Mouse (Mus musculus) gastrocnemius, adult 2 months (tissue): ENCODE data around the gene Apba3. TPM values are rescaled to one million over a fixed set of nuclear protein-coding genes. Genes with fewer than 3 reads are reported as not detected.

Experiments used
- DNase-seq: peaks from one replicate; pipeline ENCODE4 v3.0.0; 2022
- H3K27ac ChIP-seq: fragments of 200-600 bp; 2 replicates; pipeline ENCODE4 v1.8.1; 2022; ENCODE audit warnings: mild to moderate bottlenecking
- H3K4me3 ChIP-seq: fragments of 200-600 bp; 2 replicates; pipeline ENCODE4 v1.8.1; 2022; ENCODE audit warnings: mild to moderate bottlenecking, moderate library complexity
- CTCF ChIP-seq: fragments of 200-600 bp; IDR thresholded peaks from 2 replicates; pipeline ENCODE4 v1.8.1; 2022; ENCODE audit warnings: antibody characterized with exemption, mild to moderate bottlenecking, moderate library complexity
- intact Hi-C: fragments of 180-260 bp; cut with DNase I; formaldehyde crosslinking; loops from one replicate; pipeline ENCODE4 v1.15.1; 2025
- total RNA-seq, 2 experiments: library from RNA; stranded (reverse); gene quantifications; 2 replicates each; pipeline ENCODE4 v1.2.3; 2021

Gene Apba3
- total RNA-seq, 2 experiments from 2014 or later: 110 to 119 TPM

DNA sequence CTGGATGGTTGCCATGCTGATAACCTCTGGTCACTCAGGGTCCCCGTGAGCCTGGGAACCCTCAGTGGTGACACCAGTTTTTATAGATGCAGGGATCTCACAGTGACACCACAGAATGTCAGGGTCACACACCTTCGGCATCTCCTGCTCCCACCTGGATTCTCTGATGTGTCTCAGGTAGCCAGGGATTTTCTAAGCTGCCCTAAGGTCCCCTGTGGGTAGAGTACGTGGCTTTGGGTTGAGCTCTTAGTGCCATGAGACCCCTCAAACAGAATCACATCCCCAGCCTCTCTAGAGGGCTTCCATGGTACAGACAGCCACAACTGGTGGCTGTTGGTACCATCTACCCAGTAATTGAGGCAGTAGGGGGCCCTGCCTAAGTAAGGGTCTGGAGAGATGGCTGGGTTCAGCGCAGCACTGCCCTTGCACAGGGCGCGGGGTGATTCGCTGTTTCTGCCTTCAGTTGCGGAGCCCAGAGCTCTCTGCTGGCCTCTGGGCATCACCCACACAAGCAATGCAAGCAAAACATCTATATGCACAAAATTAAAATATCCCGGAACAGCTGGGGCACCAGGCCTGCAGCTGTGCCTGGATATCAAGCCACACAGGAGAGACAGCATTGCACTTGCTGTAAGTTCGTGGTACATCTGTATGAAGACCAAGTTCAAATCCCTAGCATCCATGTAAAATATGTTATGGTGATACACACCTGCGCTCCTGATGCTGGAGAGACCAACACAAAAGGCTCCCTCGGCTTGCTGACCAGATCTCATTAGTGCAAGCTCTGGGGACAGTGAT lies 30.1 kb upstream of the Apba3 start:
- no peak for TF ChIP-seq CTCF
- Histone ChIP-seq H3K27ac (no peak overlapping the region), H3K4me3 (no peak overlapping the region)
- intact Hi-C loops: no loop called here
- peak; percentile 15 for DNase-seq

DNA sequence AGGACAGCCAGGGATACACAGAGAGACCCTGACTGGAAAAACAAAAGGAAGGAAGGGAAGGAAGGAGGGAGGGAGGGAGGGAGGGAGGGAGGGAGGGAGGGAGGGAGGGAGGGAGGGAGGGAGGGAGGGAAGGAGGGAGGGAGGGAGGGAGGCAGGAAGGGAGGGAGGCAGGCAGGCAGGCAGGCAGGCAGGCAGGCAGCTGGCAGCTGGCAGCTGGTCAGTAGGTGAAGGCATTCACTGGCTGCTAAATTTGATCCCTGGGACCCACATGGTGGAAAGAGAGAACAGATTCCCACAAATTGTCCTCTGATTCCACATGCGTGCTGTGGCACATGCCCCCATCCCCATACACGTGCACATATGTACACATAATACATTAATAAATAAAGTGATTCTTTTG lies 28.1 kb upstream of the Apba3 start:
- intact Hi-C loops: no loop called here
- peak; percentile 33 for DNase-seq
- TF ChIP-seq CTCF: no peak
- Histone ChIP-seq H3K4me3 (no peak overlapping the region), H3K27ac (no peak overlapping the region)

DNA sequence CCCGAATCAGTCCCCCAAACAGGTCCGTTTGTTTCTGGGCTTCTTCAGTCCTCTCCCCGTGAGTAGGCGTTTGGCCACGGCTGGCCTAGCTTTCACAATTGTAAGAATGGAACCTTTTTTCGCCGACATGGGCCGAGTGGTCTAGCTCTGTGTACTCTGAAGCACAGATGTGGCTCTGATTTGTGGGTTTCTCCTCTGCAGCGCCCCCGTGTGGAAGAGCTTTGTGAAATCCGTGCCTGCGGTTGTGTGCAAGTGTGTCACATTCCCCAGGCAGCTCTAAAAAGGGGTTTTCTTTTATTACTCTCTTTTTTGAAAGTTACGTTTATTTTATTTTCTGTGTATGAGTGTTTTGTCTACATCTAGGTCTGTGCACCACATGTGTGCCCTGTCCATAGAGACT lies 25.9 kb upstream of the Apba3 start:
- peak; percentile 59 for DNase-seq
- H3K27ac ChIP-seq: no peak overlapping the region
- intact Hi-C loops: no loop called here
- TF ChIP-seq CTCF: peak; percentile 66
- no peak overlapping the region for H3K4me3 ChIP-seq

DNA sequence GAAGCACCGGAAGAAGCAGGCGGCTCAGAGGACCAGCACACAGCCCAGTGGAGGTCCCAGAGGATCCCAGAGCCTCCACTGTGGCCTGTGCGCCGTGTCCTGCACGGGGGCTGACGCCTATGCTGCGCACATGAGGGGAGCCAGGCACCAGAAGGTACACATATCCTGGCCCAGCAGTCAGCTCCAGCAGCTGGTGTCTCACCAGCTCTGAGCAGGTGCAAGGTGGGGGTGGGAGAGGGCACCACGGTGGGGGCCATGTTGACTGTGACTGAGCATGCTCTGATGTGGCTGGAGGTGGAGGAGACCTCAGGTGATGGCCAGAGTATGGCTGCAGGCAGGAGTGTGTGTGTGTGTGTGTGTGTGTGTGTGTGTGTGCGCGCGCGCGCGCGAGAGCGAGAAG lies 24.7 kb upstream of the Apba3 start:
- no peak for DNase-seq
- no peak for TF ChIP-seq CTCF
- intact Hi-C loops: no loop called here
- H3K4me3 ChIP-seq: no peak overlapping the region
- H3K27ac ChIP-seq: no peak overlapping the region

GRCm38 (mm10) chr10:81244146-81244545 lies 22.6 kb upstream of the Apba3 start:
- H3K4me3 ChIP-seq: no peak overlapping the region
- no peak for DNase-seq
- intact Hi-C loops: no loop called here
- H3K27ac ChIP-seq: no peak overlapping the region
- TF ChIP-seq CTCF: no peak

- peak; percentile 86 for DNase-seq
- intact Hi-C loops: no loop called here
- no peak; the same call in 1 of the 2 replicates for TF ChIP-seq CTCF
- no peak overlapping the region for H3K27ac ChIP-seq
- H3K4me3 ChIP-seq: no peak overlapping the region
Measured at GRCm38 (mm10) chr10:81244595-81244994, 22.2 kb upstream of the Apba3 start.

DNA sequence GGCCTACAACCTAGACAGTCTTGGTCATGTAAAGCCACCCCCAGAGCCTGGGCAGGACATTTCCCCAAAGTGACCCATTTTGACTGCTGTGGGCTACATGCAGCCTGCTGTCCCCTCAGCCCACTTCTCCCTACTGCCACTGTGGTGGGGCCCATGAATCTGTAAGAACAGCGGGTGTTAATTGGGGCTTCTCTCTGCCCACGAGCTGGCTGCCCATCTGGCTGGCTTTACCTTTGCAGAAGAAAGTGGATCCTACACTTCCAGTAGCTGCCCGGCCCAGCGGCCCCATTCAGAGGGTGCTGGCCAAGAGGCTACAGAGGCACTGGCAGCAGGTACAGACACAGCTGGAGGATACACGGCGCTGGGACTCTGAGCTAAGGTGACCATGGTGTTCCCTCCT lies 21.6 kb upstream of the Apba3 start:
- Histone ChIP-seq H3K4me3 (no peak overlapping the region), H3K27ac (no peak overlapping the region)
- intact Hi-C loops: no loop called here
- peak; percentile 18 for DNase-seq
- no peak for TF ChIP-seq CTCF

DNA sequence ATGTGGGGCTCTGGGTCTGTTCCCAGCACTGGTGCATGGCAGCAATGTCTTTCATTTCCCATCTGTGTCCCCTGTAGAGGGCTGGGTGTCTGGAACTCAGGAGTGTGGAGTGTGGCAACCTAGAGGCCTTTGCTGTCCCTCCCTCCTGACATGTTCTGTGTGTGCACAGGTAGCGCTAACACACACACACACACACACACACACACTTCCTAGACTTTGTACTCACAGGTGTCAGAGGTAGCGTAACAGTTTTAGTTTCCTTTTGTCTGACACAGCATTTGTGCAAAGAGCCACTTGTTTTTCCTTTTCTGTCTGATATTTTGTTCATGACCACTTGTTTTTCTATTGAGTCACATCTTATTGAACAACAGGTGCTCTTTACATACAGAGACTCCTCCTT lies 19.0 kb upstream of the Apba3 start:
- no peak for DNase-seq
- H3K4me3 ChIP-seq: no peak overlapping the region
- no peak for TF ChIP-seq CTCF
- no peak overlapping the region for H3K27ac ChIP-seq
- intact Hi-C loops: no loop called here

GRCm38 (mm10) chr10:81249442-81249841 lies 17.3 kb upstream of the Apba3 start:
- no peak overlapping the region for H3K4me3 ChIP-seq
- H3K27ac ChIP-seq: no peak overlapping the region
- no peak for DNase-seq
- intact Hi-C loops: no loop called here
- no peak for TF ChIP-seq CTCF

DNA sequence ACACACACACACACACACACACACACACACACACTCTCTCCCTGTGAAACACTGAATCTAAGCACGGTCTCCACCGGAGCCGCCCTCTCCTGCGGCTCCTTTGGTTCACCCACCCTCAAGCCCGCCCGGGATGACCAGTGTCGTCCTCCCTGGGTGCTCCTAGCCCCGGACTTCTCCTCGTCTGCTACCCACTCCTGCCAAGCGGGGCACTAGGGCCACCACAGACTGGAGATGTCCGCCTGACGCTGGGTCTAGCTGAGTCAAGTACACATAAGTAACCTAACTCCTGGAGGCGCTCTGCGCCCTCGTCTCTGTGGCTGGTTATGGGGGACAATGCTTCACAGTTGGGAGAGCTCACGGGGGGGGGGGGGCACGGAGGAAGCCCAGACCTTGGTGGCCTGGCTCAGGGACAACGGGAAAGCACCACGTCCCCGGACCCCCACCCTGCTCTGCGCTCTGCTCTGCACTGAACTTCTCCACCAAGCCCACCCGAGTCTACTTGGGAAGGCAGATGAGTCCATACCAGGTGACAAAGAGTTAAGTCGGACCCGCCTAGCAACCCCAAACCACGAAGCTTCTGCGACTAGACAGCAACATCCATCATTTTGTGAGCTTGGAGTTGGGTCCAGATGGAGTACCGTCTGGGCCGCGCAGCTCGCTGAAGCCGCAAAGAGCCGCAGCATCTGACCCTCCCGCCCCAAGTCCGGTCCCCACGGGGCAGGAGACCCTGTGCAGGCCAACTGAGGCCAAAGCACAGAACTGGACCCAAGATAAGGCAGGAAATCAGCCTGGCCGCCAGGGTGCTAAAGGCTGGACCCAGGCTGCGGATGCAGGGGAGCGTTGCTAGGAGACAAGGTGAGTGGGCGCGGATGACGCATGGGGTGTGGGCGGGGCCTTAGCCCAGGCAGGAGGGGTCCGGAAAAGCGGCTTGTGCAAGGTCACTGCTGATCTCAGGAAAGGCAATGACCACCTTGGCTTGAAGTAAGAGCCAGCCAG lies 14.0 kb upstream of the Apba3 start, which contains the start of gene Matk:
TSS of gene Matk (plus strand) at position 512 of the 996 bp plus-strand sequence.
- DNase-seq: no peak
- TF ChIP-seq CTCF: no peak
- Histone ChIP-seq H3K4me3 (no peak within 1 kb of the TSS), H3K27ac (no peak within 1 kb of the TSS)
- intact Hi-C loops: no loop called here

DNA sequence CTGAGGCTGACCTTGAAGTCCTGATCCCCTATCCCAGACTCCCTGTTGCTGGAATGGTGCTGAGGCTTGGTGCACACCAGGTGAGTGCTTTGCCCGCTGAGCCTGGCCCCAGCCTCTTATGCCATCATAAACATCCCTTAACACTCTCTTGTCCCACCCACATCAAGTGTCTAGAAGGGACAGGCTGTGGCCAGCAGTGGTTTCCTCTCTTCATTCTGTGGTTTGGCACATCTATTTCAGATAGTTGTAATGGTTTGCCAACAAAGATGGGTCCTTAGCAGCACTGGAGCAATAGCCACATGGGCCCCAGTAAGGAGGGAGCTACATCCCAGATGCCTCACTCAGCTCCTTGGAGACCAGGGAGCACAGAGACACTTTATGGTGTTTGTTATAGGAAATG lies 11.9 kb upstream of the Apba3 start:
- no peak overlapping the region for H3K27ac ChIP-seq
- intact Hi-C loops: no loop called here
- no peak for TF ChIP-seq CTCF
- no peak for DNase-seq
- no peak overlapping the region for H3K4me3 ChIP-seq

GRCm38 (mm10) chr10:81257158-81258039 lies 9.4 kb upstream of the Apba3 start:
- DNase-seq: no peak
- peak overlapping the region; percentile 60 for H3K4me3 ChIP-seq
- TF ChIP-seq CTCF: no peak
- intact Hi-C loops: no loop called here
- no peak overlapping the region for H3K27ac ChIP-seq
